Mouse (Mus musculus): ENCODE data around the gene Prlhr. TPM values are rescaled to one million over a fixed set of nuclear protein-coding genes. Genes with fewer than 3 reads are reported as not detected.
A peak's percentile ranks its signal among the peaks of the same experiment; 100 is the strongest.

Gene Prlhr
- not detected in 2 replicates for polyA plus RNA-seq (2015; fragmentation: Nextera tagmentation; extraction: Ambion mirVana)

- Histone ChIP-seq H3K36me3 (no peaks in the 10 kb centered on the region), H3K4me1 (replicated peaks) (peaks cover 4% of the 10 kb centered on the region), H3K27me3 (peaks cover 41% of the 10 kb centered on the region), H3K9ac (no peak within 1 kb of the TSS), H3K27ac (no peak within 1 kb of the TSS), H3K4me2 (peak within 1 kb of the TSS; percentile 42), H3K9me3 (replicated peaks) (no peaks in the 10 kb centered on the region), H3K4me3 (replicated peaks) (peak within 1 kb of the TSS; percentile 8; the same call in 1 of the 2 replicates)
- DNase-seq (no peak), ATAC-seq (ENCODE audit: low read depth) (no peak)
- WGBS (ENCODE audit: insufficient replicate concordance), result 13% methylated on average over 17 of the region's 17 CpGs
Measured at GRCm38 (mm10) chr19:60468254-60468762, at the start of gene Prlhr. Prlhr (minus strand) TSS chr19:60468304.

GRCm38 (mm10) chr19:60515064-60515463, 47.0 kb upstream of the Prlhr start:
- DNase-seq (no peak), ATAC-seq (ENCODE audit: low read depth) (no peak)
- no peaks in the 10 kb centered on the region for H3K36me3 ChIP-seq
- H3K9ac ChIP-seq, result no peak overlapping the region
- no peaks in the 10 kb centered on the region for H3K4me1 ChIP-seq (replicated peaks)
- H3K27ac ChIP-seq, result no peak overlapping the region
- 43% methylated on average over 2 of the region's 2 CpGs for WGBS (ENCODE audit: insufficient replicate concordance)
- no peaks in the 10 kb centered on the region for H3K27me3 ChIP-seq
- no peak overlapping the region for H3K4me3 ChIP-seq (replicated peaks)
- H3K9me3 ChIP-seq (replicated peaks), result no peaks in the 10 kb centered on the region
- H3K4me2 ChIP-seq, result no peak overlapping the region

GRCm38 (mm10) chr19:60513431-60513830, 45.3 kb upstream of the Prlhr start:
- Histone ChIP-seq H3K27ac (no peak overlapping the region), H3K4me1 (replicated peaks) (no peaks in the 10 kb centered on the region), H3K9ac (no peak overlapping the region), H3K36me3 (no peaks in the 10 kb centered on the region), H3K4me2 (no peak overlapping the region), H3K4me3 (replicated peaks) (no peak overlapping the region), H3K27me3 (no peaks in the 10 kb centered on the region), H3K9me3 (replicated peaks) (no peaks in the 10 kb centered on the region)
- 39% methylated on average over 3 of the region's 3 CpGs for WGBS (ENCODE audit: insufficient replicate concordance)
- no peak for DNase-seq
- ATAC-seq (ENCODE audit: low read depth), result no peak

- H3K4me3 ChIP-seq (replicated peaks), result no peak overlapping the region
- no peak overlapping the region for H3K9ac ChIP-seq
- ATAC-seq (ENCODE audit: low read depth) (no peak), DNase-seq (no peak)
- H3K36me3 ChIP-seq, result no peaks in the 10 kb centered on the region
- 0 out of 2 replicates have a peak, but pooled peaks cover 3% of the 10 kb centered on the region for H3K27me3 ChIP-seq
- no peak overlapping the region for H3K4me2 ChIP-seq
- H3K4me1 ChIP-seq (replicated peaks), result no peaks in the 10 kb centered on the region
- H3K9me3 ChIP-seq (replicated peaks), result no peaks in the 10 kb centered on the region
- no peak overlapping the region for H3K27ac ChIP-seq
Measured at GRCm38 (mm10) chr19:60500209-60500608, 32.1 kb upstream of the Prlhr start.

GRCm38 (mm10) chr19:60497171-60497570, 29.1 kb upstream of the Prlhr start:
- Histone ChIP-seq H3K9me3 (replicated peaks) (no peaks in the 10 kb centered on the region), H3K4me3 (replicated peaks) (no peak overlapping the region), H3K4me2 (no peak overlapping the region), H3K27me3 (0 out of 2 replicates have a peak, but pooled peaks cover 3% of the 10 kb centered on the region), H3K9ac (no peak overlapping the region), H3K27ac (no peak overlapping the region), H3K4me1 (replicated peaks) (no peaks in the 10 kb centered on the region), H3K36me3 (no peaks in the 10 kb centered on the region)
- 45% methylated on average over 4 of the region's 4 CpGs for WGBS (ENCODE audit: insufficient replicate concordance)
- no peak for ATAC-seq (ENCODE audit: low read depth)
- DNase-seq, result no peak

- H3K4me2 ChIP-seq, result no peak overlapping the region
- no peaks in the 10 kb centered on the region for H3K27me3 ChIP-seq
- H3K36me3 ChIP-seq, result no peaks in the 10 kb centered on the region
- no peak for DNase-seq
- no peak for ATAC-seq (ENCODE audit: low read depth)
- no peaks in the 10 kb centered on the region for H3K4me1 ChIP-seq (replicated peaks)
- no peak overlapping the region for H3K9ac ChIP-seq
- no peak overlapping the region for H3K27ac ChIP-seq
- no peaks in the 10 kb centered on the region for H3K9me3 ChIP-seq (replicated peaks)
- WGBS (ENCODE audit: insufficient replicate concordance), result 52% methylated on average over 3 of the region's 3 CpGs
- H3K4me3 ChIP-seq (replicated peaks), result no peak overlapping the region
Measured at GRCm38 (mm10) chr19:60495772-60496171, 27.7 kb upstream of the Prlhr start.

GRCm38 (mm10) chr19:60489566-60489965, 21.5 kb upstream of the Prlhr start:
- H3K4me2 ChIP-seq, result no peak overlapping the region
- no peaks in the 10 kb centered on the region for H3K4me1 ChIP-seq (replicated peaks)
- H3K9me3 ChIP-seq (replicated peaks), result no peaks in the 10 kb centered on the region
- no peak for ATAC-seq (ENCODE audit: low read depth)
- WGBS (ENCODE audit: insufficient replicate concordance), result 62% methylated on average over 1 of the region's 1 CpGs
- H3K9ac ChIP-seq, result no peak overlapping the region
- H3K36me3 ChIP-seq, result no peaks in the 10 kb centered on the region
- no peak overlapping the region for H3K27ac ChIP-seq
- no peaks in the 10 kb centered on the region for H3K27me3 ChIP-seq
- DNase-seq, result no peak
- no peak overlapping the region for H3K4me3 ChIP-seq (replicated peaks)

GRCm38 (mm10) chr19:60485261-60485660, 17.2 kb upstream of the Prlhr start:
- ATAC-seq (ENCODE audit: low read depth), result no peak
- H3K9ac ChIP-seq, result no peak overlapping the region
- no peak for DNase-seq
- H3K4me2 ChIP-seq, result no peak overlapping the region
- no peaks in the 10 kb centered on the region for H3K27me3 ChIP-seq
- no peak overlapping the region for H3K27ac ChIP-seq
- no peaks in the 10 kb centered on the region for H3K36me3 ChIP-seq
- H3K9me3 ChIP-seq (replicated peaks), result no peaks in the 10 kb centered on the region
- H3K4me3 ChIP-seq (replicated peaks), result no peak overlapping the region
- H3K4me1 ChIP-seq (replicated peaks), result no peaks in the 10 kb centered on the region

- ATAC-seq (ENCODE audit: low read depth) (no peak), DNase-seq (no peak)
- no peaks in the 10 kb centered on the region for H3K36me3 ChIP-seq
- H3K9me3 ChIP-seq (replicated peaks), result no peaks in the 10 kb centered on the region
- no peak overlapping the region for H3K4me2 ChIP-seq
- H3K27ac ChIP-seq, result no peak overlapping the region
- H3K4me3 ChIP-seq (replicated peaks), result no peak overlapping the region
- no peaks in the 10 kb centered on the region for H3K27me3 ChIP-seq
- H3K9ac ChIP-seq, result no peak overlapping the region
- no peaks in the 10 kb centered on the region for H3K4me1 ChIP-seq (replicated peaks)
- WGBS (ENCODE audit: insufficient replicate concordance), result 12% methylated on average over 1 of the region's 1 CpGs
Measured at GRCm38 (mm10) chr19:60478859-60479258, 10.8 kb upstream of the Prlhr start.

GRCm38 (mm10) chr19:60477788-60478187, 9.7 kb upstream of the Prlhr start:
- DNase-seq, result no peak
- no peaks in the 10 kb centered on the region for H3K4me1 ChIP-seq (replicated peaks)
- ATAC-seq (ENCODE audit: low read depth), result no peak
- no peaks in the 10 kb centered on the region for H3K9me3 ChIP-seq (replicated peaks)
- 19% methylated on average over 2 of the region's 2 CpGs for WGBS (ENCODE audit: insufficient replicate concordance)
- H3K36me3 ChIP-seq, result no peaks in the 10 kb centered on the region
- no peak overlapping the region for H3K4me2 ChIP-seq
- H3K9ac ChIP-seq, result no peak overlapping the region
- H3K27me3 ChIP-seq, result no peaks in the 10 kb centered on the region
- H3K4me3 ChIP-seq (replicated peaks), result no peak overlapping the region
- no peak overlapping the region for H3K27ac ChIP-seq

- Histone ChIP-seq H3K9me3 (replicated peaks) (no peaks in the 10 kb centered on the region), H3K27me3 (peaks cover 41% of the 10 kb centered on the region), H3K27ac (no peak overlapping the region), H3K36me3 (no peaks in the 10 kb centered on the region), H3K4me2 (no peak overlapping the region), H3K9ac (no peak overlapping the region), H3K4me1 (replicated peaks) (peaks cover 4% of the 10 kb centered on the region), H3K4me3 (replicated peaks) (no peak overlapping the region)
- DNase-seq (no peak), ATAC-seq (ENCODE audit: low read depth) (no peak)
- 3% methylated on average over 10 of the region's 10 CpGs for WGBS (ENCODE audit: insufficient replicate concordance)
Measured at GRCm38 (mm10) chr19:60468846-60469245, 742 bp upstream of the Prlhr start.

GRCm38 (mm10) chr19:60467588-60468007, 506 bp downstream of the Prlhr start:
- peak overlapping the region; percentile 8; the same call in 1 of the 2 replicates for H3K4me3 ChIP-seq (replicated peaks)
- H3K27ac ChIP-seq, result no peak overlapping the region
- 13% methylated on average over 31 of the region's 31 CpGs for WGBS (ENCODE audit: insufficient replicate concordance)
- no peaks in the 10 kb centered on the region for H3K36me3 ChIP-seq
- no peak overlapping the region for H3K9ac ChIP-seq
- H3K4me2 ChIP-seq, result peak overlapping the region; percentile 42
- DNase-seq (no peak), ATAC-seq (ENCODE audit: low read depth) (0 out of 2 replicates have a peak, but pooled peaks have one; percentile 5)
- H3K9me3 ChIP-seq (replicated peaks), result no peaks in the 10 kb centered on the region
- H3K27me3 ChIP-seq, result peaks cover 41% of the 10 kb centered on the region
- peaks cover 4% of the 10 kb centered on the region for H3K4me1 ChIP-seq (replicated peaks)
